Mouse (Mus musculus): ENCODE data around the gene Dip2c.

DNA sequence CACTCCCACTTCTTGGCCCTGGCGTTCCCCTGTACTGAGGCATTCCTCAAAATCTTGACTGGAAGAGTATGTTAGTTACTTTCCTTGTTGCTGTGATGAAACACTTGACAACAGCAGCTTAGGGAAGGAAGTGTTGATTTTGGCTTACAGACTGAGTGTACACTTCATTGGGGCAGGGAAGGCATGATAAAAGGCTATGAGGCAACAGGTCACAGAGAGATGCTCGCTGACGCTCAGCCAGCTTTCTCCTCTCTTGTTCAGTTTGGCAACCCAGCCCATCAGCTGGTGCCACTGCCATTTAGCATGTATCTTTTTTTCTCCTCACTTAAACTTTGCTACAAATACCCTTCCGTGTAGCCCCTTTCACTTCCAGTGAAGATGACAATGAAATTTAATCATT, 302.1 kb downstream of the Dip2c start:
- TF ChIP-seq CTCF (IDR thresholded peaks at IDR 0.05; ENCODE audit: low read depth, low read length) (no peak), TAL1 (conservative IDR thresholded peaks at IDR 0.05; ENCODE audit: low read depth, low read length) (no peak), POLR2AphosphoS5 (IDR thresholded peaks at IDR 0.05; ENCODE audit: insufficient replicate concordance, low read depth, low read length) (no peak)
